Mouse (Mus musculus): ENCODE measurements around the gene Gpld1.

- TF ChIP-seq POLR2A (IDR thresholded peaks at IDR 0.05; ENCODE audit: low read depth, low read length) (no peak), CTCF (IDR thresholded peaks at IDR 0.05; ENCODE audit: borderline replicate concordance, insufficient read depth, low read length) (no peak)
Measured at GRCm38 (mm10) chr13:24905422-24905821, 37.5 kb upstream of the Gpld1 start.
